Mouse (Mus musculus): ENCODE results near the gene Sorbs1. TPM values are rescaled to one million over a fixed set of nuclear protein-coding genes. Genes with fewer than 3 reads are reported as not detected.

Gene Sorbs1
- total and polyA plus RNA-seq, 2 experiments from 2014 or later, result 140 to 153 TPM

DNA sequence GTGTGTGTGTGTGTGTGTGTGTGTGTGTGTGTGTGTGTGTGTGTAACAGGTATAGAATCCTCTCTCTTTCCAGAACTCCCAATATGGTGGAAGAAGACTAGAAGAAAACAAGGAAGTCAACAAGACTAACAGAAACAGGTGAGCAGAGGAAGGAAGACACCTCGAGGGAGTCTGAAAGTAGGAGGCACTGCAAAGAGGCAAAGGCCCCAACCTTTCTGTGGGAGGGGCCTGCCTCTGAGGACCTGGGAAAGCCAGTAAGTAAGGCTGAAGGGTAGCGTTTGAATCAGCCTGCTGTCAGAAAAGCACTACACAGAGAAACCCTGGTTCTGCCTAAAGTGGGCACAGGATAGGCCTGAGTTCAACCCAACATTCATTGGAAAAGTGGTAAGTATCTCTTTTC is 4.7 kb downstream of the Sorbs1 start:
- no peak overlapping the region for H3K4me2 ChIP-seq (ENCODE audit: low read depth, low read length)
- WGBS, result 25% methylated on average over 2 of the region's 2 CpGs
- H3K27me3 ChIP-seq (ENCODE audit: control insufficient read depth, insufficient read depth, low read length), result no peaks in the 10 kb centered on the region
- H3K36me3 ChIP-seq (replicated peaks; ENCODE audit: control insufficient read depth, insufficient read depth, low read length), result peaks cover 7% of the 10 kb centered on the region; the same call in 1 of the 2 replicates
- DNase-seq (ENCODE audit: low spot score) (no peak), ATAC-seq (ENCODE audit: insufficient read depth, low read depth) (no peak)
- H3K27ac ChIP-seq (ENCODE audit: low read depth), result peak overlapping the region; percentile 70
- H3K9me3 ChIP-seq (replicated peaks; ENCODE audit: control insufficient read depth, low read length), result no peaks in the 10 kb centered on the region; the same call in 1 of the 2 replicates
- no peak overlapping the region for H3K9ac ChIP-seq (replicated peaks; ENCODE audit: low read depth, low read length)
- TF ChIP-seq EP300 (IDR thresholded peaks at IDR 0.05; ENCODE audit: low read depth) (no peak), CTCF (IDR thresholded peaks at IDR 0.05; ENCODE audit: low read depth) (no peak)
- H3K4me3 ChIP-seq (ENCODE audit: low read depth, low read length), result no peak overlapping the region
- peaks cover 46% of the 10 kb centered on the region for H3K4me1 ChIP-seq (ENCODE audit: control insufficient read depth, insufficient read depth)

DNA sequence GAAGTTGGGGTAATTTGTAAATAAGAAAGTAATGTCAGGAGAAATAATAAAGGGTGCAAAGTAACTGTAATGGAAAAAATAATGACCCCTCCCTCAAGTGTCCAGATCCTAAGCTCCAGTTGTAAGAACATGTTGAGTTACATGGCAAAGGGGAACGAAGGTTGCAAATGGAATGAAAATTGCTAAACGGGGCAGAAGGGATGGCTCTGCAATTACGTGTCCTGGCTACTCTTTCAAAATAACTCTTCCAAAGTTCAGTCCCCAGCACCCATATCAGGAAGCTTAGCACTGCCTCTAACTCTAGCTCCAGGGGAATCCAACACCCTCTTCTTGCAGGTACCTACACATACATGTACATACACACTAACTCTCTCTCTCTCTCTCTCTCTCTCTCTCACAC is 6.6 kb downstream of the Sorbs1 start:
- ATAC-seq (ENCODE audit: insufficient read depth, low read depth) (no peak), DNase-seq (ENCODE audit: low spot score) (no peak)
- Histone ChIP-seq H3K9me3 (replicated peaks; ENCODE audit: control insufficient read depth, low read length) (no peaks in the 10 kb centered on the region; the same call in 1 of the 2 replicates), H3K27ac (ENCODE audit: low read depth) (no peak overlapping the region), H3K4me3 (ENCODE audit: low read depth, low read length) (no peak overlapping the region), H3K4me1 (ENCODE audit: control insufficient read depth, insufficient read depth) (peaks cover 55% of the 10 kb centered on the region), H3K4me2 (ENCODE audit: low read depth, low read length) (no peak overlapping the region), H3K27me3 (ENCODE audit: control insufficient read depth, insufficient read depth, low read length) (no peaks in the 10 kb centered on the region), H3K36me3 (replicated peaks; ENCODE audit: control insufficient read depth, insufficient read depth, low read length) (peaks cover 11% of the 10 kb centered on the region; the same call in 1 of the 2 replicates), H3K9ac (replicated peaks; ENCODE audit: low read depth, low read length) (no peak overlapping the region)
- TF ChIP-seq CTCF (IDR thresholded peaks at IDR 0.05; ENCODE audit: low read depth) (no peak), EP300 (IDR thresholded peaks at IDR 0.05; ENCODE audit: low read depth) (no peak)
- 95% methylated on average over 3 of the region's 3 CpGs for WGBS

DNA sequence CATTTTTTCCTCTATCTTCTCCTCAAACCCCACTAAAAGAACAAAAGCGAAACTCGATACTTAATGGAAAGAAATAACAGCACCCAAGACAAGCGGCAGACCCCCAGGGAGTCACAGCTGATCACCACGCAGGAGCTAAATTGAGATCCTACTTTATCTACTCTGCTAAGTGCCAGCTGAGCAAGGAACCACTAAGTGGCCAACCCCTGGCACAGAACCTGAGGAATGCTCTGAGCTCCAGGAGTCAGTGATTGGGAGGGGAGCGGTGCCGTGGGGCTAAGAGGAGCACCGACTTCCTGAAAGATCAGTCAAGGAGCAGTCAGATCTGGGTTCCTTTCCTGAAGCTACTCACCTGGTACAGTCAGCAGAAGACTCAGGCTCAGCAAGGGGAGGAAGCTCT is 9.2 kb downstream of the Sorbs1 start:
- Histone ChIP-seq H3K36me3 (replicated peaks; ENCODE audit: control insufficient read depth, insufficient read depth, low read length) (peaks cover 24% of the 10 kb centered on the region), H3K27me3 (ENCODE audit: control insufficient read depth, insufficient read depth, low read length) (no peaks in the 10 kb centered on the region), H3K4me2 (ENCODE audit: low read depth, low read length) (peak overlapping the region; percentile 41), H3K27ac (ENCODE audit: low read depth) (peak overlapping the region; percentile 83), H3K9ac (replicated peaks; ENCODE audit: low read depth, low read length) (peak overlapping the region; percentile 1; the same call in 1 of the 2 replicates), H3K4me3 (ENCODE audit: low read depth, low read length) (no peak overlapping the region), H3K4me1 (ENCODE audit: control insufficient read depth, insufficient read depth) (peaks cover 49% of the 10 kb centered on the region), H3K9me3 (replicated peaks; ENCODE audit: control insufficient read depth, low read length) (no peaks in the 10 kb centered on the region; the same call in 1 of the 2 replicates)
- no peak for TF ChIP-seq CTCF (IDR thresholded peaks at IDR 0.05; ENCODE audit: low read depth)
- no peak for TF ChIP-seq EP300 (IDR thresholded peaks at IDR 0.05; ENCODE audit: low read depth)
- peak; percentile 63 for DNase-seq (ENCODE audit: low spot score)
- 33% methylated on average over 7 of the region's 7 CpGs for WGBS
- ATAC-seq (ENCODE audit: insufficient read depth, low read depth), result peak; percentile 81

DNA sequence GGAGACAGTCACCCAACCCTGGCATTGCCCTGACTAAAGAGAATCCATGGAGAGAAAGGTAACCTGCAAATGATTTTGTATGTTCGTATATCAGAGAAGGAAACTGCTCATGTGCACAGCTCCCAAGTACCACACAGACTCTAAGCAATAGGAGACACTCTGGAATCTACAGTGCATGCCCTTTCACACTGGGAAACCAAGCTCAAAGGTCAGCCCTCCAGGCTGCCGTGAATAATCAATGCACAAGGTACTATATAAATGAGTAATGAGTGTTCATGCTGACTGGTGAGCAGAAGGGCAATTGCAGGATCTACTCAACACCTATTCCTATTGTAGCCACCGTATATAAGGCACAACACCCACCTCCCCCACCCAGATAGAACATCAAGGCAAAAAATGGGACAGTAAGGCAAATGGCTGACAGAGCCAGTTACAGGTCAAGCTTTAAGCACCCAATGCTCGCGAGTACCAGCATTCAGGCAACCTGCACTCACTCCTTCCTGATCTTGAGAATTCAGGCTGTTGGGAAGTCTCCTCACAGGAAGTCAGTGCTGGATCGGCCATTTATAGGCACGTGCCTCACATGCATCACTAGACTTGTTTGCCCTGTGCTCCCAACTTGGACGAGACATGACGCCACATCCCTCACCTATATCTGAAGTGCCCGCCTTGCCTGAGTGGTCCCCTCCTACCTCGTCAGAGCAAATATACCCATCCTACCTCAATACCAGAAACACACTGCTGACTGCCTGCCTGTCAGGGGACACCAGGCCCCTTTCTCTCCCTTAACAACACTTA is 13.4 kb downstream of the Sorbs1 start:
- 63% methylated on average over 11 of the region's 11 CpGs for WGBS

DNA sequence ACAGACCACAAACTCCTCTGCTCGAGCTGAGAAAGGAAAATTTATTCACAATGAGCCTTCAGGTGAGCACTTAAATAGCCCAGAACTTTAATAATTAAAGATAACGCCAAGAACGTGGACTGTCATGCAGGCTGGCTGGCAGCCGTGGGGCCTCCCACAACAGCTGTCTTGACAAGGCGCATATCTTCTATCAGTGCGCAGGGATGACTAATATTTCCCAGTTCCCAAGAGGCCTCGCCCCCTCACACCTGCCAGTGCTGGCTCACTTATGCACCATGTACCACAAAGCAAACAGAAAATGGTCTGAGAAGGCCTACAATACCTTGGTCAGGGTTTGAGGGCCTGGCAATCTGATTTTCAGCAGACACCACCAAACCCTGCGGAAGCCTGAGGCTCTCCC is 14.4 kb downstream of the Sorbs1 start:
- Histone ChIP-seq H3K27me3 (ENCODE audit: control insufficient read depth, insufficient read depth, low read length) (no peaks in the 10 kb centered on the region), H3K4me1 (ENCODE audit: control insufficient read depth, insufficient read depth) (peaks cover 67% of the 10 kb centered on the region), H3K9ac (replicated peaks; ENCODE audit: low read depth, low read length) (0 out of 2 replicates have a peak overlapping the region, but pooled peaks have one; percentile 2), H3K27ac (ENCODE audit: low read depth) (peak overlapping the region; percentile 83), H3K36me3 (replicated peaks; ENCODE audit: control insufficient read depth, insufficient read depth, low read length) (peaks cover 18% of the 10 kb centered on the region), H3K4me2 (ENCODE audit: low read depth, low read length) (no peak overlapping the region), H3K9me3 (replicated peaks; ENCODE audit: control insufficient read depth, low read length) (no peaks in the 10 kb centered on the region), H3K4me3 (ENCODE audit: low read depth, low read length) (no peak overlapping the region)
- ATAC-seq (ENCODE audit: insufficient read depth, low read depth), result peak; percentile 64
- TF ChIP-seq CTCF (IDR thresholded peaks at IDR 0.05; ENCODE audit: low read depth), result no peak
- peak; percentile 64; the same call in 1 of the 2 replicates for TF ChIP-seq EP300 (IDR thresholded peaks at IDR 0.05; ENCODE audit: low read depth)
- peak; percentile 67 for DNase-seq (ENCODE audit: low spot score)
- WGBS, result 25% methylated on average over 8 of the region's 8 CpGs

More for the DNA sequence above, 13.4 kb downstream of the Sorbs1 start:
- peaks cover 66% of the 10 kb centered on the region for H3K4me1 ChIP-seq (ENCODE audit: control insufficient read depth, insufficient read depth)
- H3K9me3 ChIP-seq (replicated peaks; ENCODE audit: control insufficient read depth, low read length), result no peaks in the 10 kb centered on the region
- H3K4me2 ChIP-seq (ENCODE audit: low read depth, low read length), result no peak overlapping the region
- H3K36me3 ChIP-seq (replicated peaks; ENCODE audit: control insufficient read depth, insufficient read depth, low read length), result peaks cover 18% of the 10 kb centered on the region
- ATAC-seq (ENCODE audit: insufficient read depth, low read depth) (no peak), DNase-seq (ENCODE audit: low spot score) (no peak)
- no peak overlapping the region for H3K4me3 ChIP-seq (ENCODE audit: low read depth, low read length)
- peak overlapping the region; percentile 83 for H3K27ac ChIP-seq (ENCODE audit: low read depth)
- no peak for TF ChIP-seq CTCF (IDR thresholded peaks at IDR 0.05; ENCODE audit: low read depth)
- no peak for TF ChIP-seq EP300 (IDR thresholded peaks at IDR 0.05; ENCODE audit: low read depth)
- no peaks in the 10 kb centered on the region for H3K27me3 ChIP-seq (ENCODE audit: control insufficient read depth, insufficient read depth, low read length)
- 0 out of 2 replicates have a peak overlapping the region, but pooled peaks have one; percentile 2 for H3K9ac ChIP-seq (replicated peaks; ENCODE audit: low read depth, low read length)
